Mouse (Mus musculus): Measurements from ENCODE around the gene Crbn. TPM values are rescaled to one million over a fixed set of nuclear protein-coding genes. Genes with fewer than 3 reads are reported as not detected.

Gene Crbn
- polyA plus RNA-seq, 1 experiment: 17.7 TPM

DNA sequence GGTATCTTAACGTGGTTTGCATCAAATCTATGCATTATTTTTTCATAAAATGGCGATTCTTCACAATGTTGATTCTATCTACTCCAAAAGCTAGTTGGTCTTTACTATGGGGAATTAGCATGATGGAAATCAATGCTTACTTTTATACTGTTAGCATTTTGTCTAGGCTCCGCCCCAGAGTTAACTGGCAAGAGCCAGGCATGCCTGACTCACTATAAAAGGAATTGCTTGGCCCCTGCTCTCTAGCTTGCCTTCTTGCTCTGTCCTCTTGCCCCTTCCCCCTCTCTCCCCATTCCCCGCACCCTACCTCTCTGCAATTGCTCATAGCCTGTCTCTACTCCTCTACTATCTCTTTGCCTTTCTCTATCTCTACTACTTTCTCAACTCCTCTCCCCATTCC is 33.1 kb downstream of the Crbn start:
- peaks cover 4% of the 10 kb centered on the region; the same call in 1 of the 2 replicates for H3K4me1 ChIP-seq (ENCODE audit: control insufficient read depth, insufficient read depth, low read length)
- H3K4me3 ChIP-seq (ENCODE audit: insufficient read depth, low read depth, low read length): no peak overlapping the region
- DNase-seq: no peak
- TF ChIP-seq POLR2A (IDR thresholded peaks at IDR 0.05; ENCODE audit: low read depth, low read length) (no peak), CTCF (conservative IDR thresholded peaks at IDR 0.05; ENCODE audit: insufficient read depth, insufficient read length, low read depth, low read length) (no peak)
- no peaks in the 10 kb centered on the region; the same call in 1 of the 2 replicates for H3K36me3 ChIP-seq (ENCODE audit: control insufficient read depth, insufficient read depth, low read length)
- H3K27ac ChIP-seq (ENCODE audit: insufficient read depth, low read depth, low read length): no peak overlapping the region
- WGBS: 79% methylated on average over 4 of the region's 4 CpGs
- H3K27me3 ChIP-seq (replicated peaks; ENCODE audit: control insufficient read depth, insufficient read depth, low read length): no peaks in the 10 kb centered on the region

DNA sequence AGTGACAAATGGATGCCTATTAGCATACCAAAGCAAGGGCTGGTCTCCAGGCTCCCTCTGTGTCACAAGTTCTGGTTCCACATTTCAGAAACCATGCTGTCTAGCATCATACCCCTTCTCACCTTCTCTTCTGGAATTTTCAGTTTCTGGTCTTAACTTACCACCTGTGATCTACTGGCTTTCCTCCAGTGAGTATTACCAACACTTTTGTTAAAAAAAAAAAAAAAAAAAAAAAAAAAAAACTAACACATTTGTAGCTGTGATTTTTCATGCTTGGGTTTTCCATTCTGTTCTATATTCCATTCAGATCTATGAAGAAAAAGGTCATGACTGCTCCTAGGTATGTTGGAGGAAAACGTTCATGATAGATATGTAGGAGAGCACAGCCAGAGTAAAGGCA is 34.0 kb downstream of the Crbn start:
- DNase-seq: no peak
- Histone ChIP-seq H3K4me1 (ENCODE audit: control insufficient read depth, insufficient read depth, low read length) (peaks cover 4% of the 10 kb centered on the region; the same call in 1 of the 2 replicates), H3K27me3 (replicated peaks; ENCODE audit: control insufficient read depth, insufficient read depth, low read length) (no peaks in the 10 kb centered on the region), H3K27ac (ENCODE audit: insufficient read depth, low read depth, low read length) (no peak overlapping the region), H3K4me3 (ENCODE audit: insufficient read depth, low read depth, low read length) (no peak overlapping the region), H3K36me3 (ENCODE audit: control insufficient read depth, insufficient read depth, low read length) (no peaks in the 10 kb centered on the region)
- TF ChIP-seq CTCF (conservative IDR thresholded peaks at IDR 0.05; ENCODE audit: insufficient read depth, insufficient read length, low read depth, low read length) (no peak), POLR2A (IDR thresholded peaks at IDR 0.05; ENCODE audit: low read depth, low read length) (no peak)
- WGBS: 69% methylated on average over 1 of the region's 1 CpGs

DNA sequence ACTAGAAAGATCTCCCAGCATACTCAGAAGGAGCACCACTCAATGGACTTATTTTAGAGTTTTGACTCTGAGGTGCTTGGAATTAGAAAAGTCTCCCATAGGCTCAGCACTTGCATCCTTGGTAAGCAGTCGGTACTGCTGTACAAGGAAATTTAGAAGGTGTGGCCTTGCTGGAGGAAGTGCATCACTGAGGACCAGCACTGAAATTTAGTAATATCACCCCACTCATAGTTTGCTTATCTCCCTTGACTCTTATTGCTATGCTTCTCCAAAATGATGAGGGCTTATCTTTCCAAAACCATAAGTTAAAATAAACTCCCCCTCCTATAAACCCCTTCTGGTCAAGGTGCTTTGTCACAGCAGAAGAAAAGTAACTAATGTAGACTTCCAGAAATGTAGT is 38.4 kb downstream of the Crbn start:
- Histone ChIP-seq H3K27me3 (replicated peaks; ENCODE audit: control insufficient read depth, insufficient read depth, low read length) (no peaks in the 10 kb centered on the region), H3K4me3 (ENCODE audit: insufficient read depth, low read depth, low read length) (no peak overlapping the region), H3K27ac (ENCODE audit: insufficient read depth, low read depth, low read length) (no peak overlapping the region), H3K4me1 (ENCODE audit: control insufficient read depth, insufficient read depth, low read length) (no peaks in the 10 kb centered on the region), H3K36me3 (ENCODE audit: control insufficient read depth, insufficient read depth, low read length) (no peaks in the 10 kb centered on the region)
- DNase-seq: no peak
- TF ChIP-seq POLR2A (IDR thresholded peaks at IDR 0.05; ENCODE audit: low read depth, low read length) (no peak), CTCF (conservative IDR thresholded peaks at IDR 0.05; ENCODE audit: insufficient read depth, insufficient read length, low read depth, low read length) (no peak)
- 87% methylated on average over 1 of the region's 1 CpGs for WGBS

DNA sequence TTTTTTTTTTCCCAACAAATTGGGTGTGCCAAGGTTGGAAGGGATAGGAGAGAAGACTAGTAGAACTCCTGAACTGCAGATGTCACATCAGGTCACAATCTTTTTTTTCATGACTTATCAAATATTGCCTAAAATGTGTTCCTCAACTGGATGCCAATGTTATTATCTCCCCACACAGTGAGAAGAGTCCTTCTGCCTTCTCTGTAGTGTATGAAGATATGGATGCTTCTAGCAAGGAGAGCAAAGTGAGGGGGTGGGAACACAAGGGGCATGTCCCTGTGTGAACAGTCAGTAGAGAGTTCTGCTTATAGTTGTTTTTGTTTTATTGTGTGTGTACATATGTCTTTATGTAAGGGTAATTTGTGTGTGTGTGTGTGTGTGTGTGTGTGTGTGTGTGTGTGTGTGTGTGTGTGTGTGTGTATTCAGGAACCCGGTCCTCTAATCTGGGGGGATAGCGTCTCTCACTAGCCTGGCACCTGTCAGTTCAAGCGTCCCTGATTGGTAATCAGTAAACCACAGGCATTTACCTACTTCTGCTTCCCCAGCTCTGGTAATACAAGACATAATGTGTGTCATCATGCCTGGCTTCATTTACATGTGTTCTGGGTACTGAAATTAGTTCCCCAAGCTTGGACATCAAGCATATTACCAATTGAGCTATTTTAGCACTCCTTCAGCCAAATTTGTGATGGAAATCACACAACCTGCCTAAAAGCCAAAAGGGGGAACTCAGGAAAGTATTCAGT is 39.2 kb downstream of the Crbn start:
- Histone ChIP-seq H3K4me1 (ENCODE audit: control insufficient read depth, insufficient read depth, low read length) (no peaks in the 10 kb centered on the region), H3K27ac (ENCODE audit: insufficient read depth, low read depth, low read length) (no peak overlapping the region), H3K27me3 (replicated peaks; ENCODE audit: control insufficient read depth, insufficient read depth, low read length) (no peaks in the 10 kb centered on the region), H3K4me3 (ENCODE audit: insufficient read depth, low read depth, low read length) (no peak overlapping the region), H3K36me3 (ENCODE audit: control insufficient read depth, insufficient read depth, low read length) (no peaks in the 10 kb centered on the region)
- WGBS: 78% methylated on average over 3 of the region's 3 CpGs
- TF ChIP-seq CTCF (conservative IDR thresholded peaks at IDR 0.05; ENCODE audit: insufficient read depth, insufficient read length, low read depth, low read length) (no peak), POLR2A (IDR thresholded peaks at IDR 0.05; ENCODE audit: low read depth, low read length) (no peak)
- DNase-seq: no peak

GRCm38 (mm10) chr6:106758299-106758698 is 41.6 kb downstream of the Crbn start:
- Histone ChIP-seq H3K4me3 (ENCODE audit: insufficient read depth, low read depth, low read length) (no peak overlapping the region), H3K27ac (ENCODE audit: insufficient read depth, low read depth, low read length) (no peak overlapping the region), H3K27me3 (replicated peaks; ENCODE audit: control insufficient read depth, insufficient read depth, low read length) (no peaks in the 10 kb centered on the region), H3K36me3 (ENCODE audit: control insufficient read depth, insufficient read depth, low read length) (no peaks in the 10 kb centered on the region), H3K4me1 (ENCODE audit: control insufficient read depth, insufficient read depth, low read length) (no peaks in the 10 kb centered on the region)
- DNase-seq: no peak
- TF ChIP-seq POLR2A (IDR thresholded peaks at IDR 0.05; ENCODE audit: low read depth, low read length): no peak
- no peak for TF ChIP-seq CTCF (conservative IDR thresholded peaks at IDR 0.05; ENCODE audit: insufficient read depth, insufficient read length, low read depth, low read length)
- WGBS: 83% methylated on average over 3 of the region's 3 CpGs

DNA sequence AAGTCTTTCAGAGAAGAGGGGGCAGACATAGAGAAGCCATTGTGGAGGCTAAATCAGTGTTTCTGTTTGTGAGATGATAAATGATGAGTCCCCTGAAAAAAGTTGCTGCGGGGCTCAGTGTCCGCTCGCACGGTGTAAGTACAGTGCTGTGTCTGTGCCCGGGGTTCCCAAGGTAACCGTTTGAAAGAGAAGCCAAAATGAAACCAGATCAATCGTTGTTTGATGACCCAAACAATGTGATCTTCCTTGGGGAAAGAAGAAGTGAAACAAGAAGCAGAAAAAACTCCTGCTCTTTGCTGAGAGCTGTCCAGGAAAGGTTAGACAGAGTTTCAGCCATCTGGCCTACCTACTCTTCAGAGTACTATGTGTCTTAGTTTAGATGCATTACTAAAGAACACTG is 49.6 kb downstream of the Crbn start:
- no peak overlapping the region for H3K4me3 ChIP-seq (ENCODE audit: insufficient read depth, low read depth, low read length)
- 69% methylated on average over 7 of the region's 7 CpGs for WGBS
- H3K27me3 ChIP-seq (replicated peaks; ENCODE audit: control insufficient read depth, insufficient read depth, low read length): no peaks in the 10 kb centered on the region
- TF ChIP-seq POLR2A (IDR thresholded peaks at IDR 0.05; ENCODE audit: low read depth, low read length): no peak
- TF ChIP-seq CTCF (conservative IDR thresholded peaks at IDR 0.05; ENCODE audit: insufficient read depth, insufficient read length, low read depth, low read length): no peak
- DNase-seq: no peak
- H3K27ac ChIP-seq (ENCODE audit: insufficient read depth, low read depth, low read length): no peak overlapping the region
- H3K4me1 ChIP-seq (ENCODE audit: control insufficient read depth, insufficient read depth, low read length): no peaks in the 10 kb centered on the region
- no peaks in the 10 kb centered on the region for H3K36me3 ChIP-seq (ENCODE audit: control insufficient read depth, insufficient read depth, low read length)

- H3K36me3 ChIP-seq (ENCODE audit: control insufficient read depth, insufficient read depth, low read length): no peaks in the 10 kb centered on the region
- no peak for DNase-seq
- WGBS: 68% methylated on average over 6 of the region's 6 CpGs
- no peak within 1 kb of the TSS for H3K4me3 ChIP-seq (ENCODE audit: insufficient read depth, low read depth, low read length)
- H3K27me3 ChIP-seq (replicated peaks; ENCODE audit: control insufficient read depth, insufficient read depth, low read length): no peaks in the 10 kb centered on the region
- H3K27ac ChIP-seq (ENCODE audit: insufficient read depth, low read depth, low read length): no peak within 1 kb of the TSS
- TF ChIP-seq POLR2A (IDR thresholded peaks at IDR 0.05; ENCODE audit: low read depth, low read length) (no peak), CTCF (conservative IDR thresholded peaks at IDR 0.05; ENCODE audit: insufficient read depth, insufficient read length, low read depth, low read length) (no peak)
- no peaks in the 10 kb centered on the region for H3K4me1 ChIP-seq (ENCODE audit: control insufficient read depth, insufficient read depth, low read length)
Observed at GRCm38 (mm10) chr6:106748887-106749388, 50.9 kb downstream of the Crbn start, which contains the start of gene Il5ra. Gene Il5ra, minus strand, starts transcription at chr6:106749037.

Data from kidney, adult 2 months (tissue).